Mouse (Mus musculus): ENCODE results near the gene Pabpn1l.

GRCm38 (mm10) chr8:122574264-122574663 is 48.3 kb downstream of the Pabpn1l start:
- TF ChIP-seq CTCF (IDR thresholded peaks at IDR 0.05; ENCODE audit: control insufficient read depth, insufficient read depth, insufficient replicate concordance, low read depth, low read length) (no peak), POLR2A (IDR thresholded peaks at IDR 0.05; ENCODE audit: control insufficient read depth, low read depth, low read length) (no peak)
